Mouse (Mus musculus) cerebellum, adult 2 months (tissue): Measurements from ENCODE around the gene Traf6. TPM values are rescaled to one million over a fixed set of nuclear protein-coding genes. Genes with fewer than 3 reads are reported as not detected.

Experiments
- DNase-seq, 2 experiments: peaks; one replicate each; pipeline ENCODE4 v3.0.0; 2021
- H3K27ac ChIP-seq: fragments of 200-500 bp; 2 replicates; pipeline ENCODE4 v1.5.1; 2012; ENCODE audit warnings: low read length, control low read depth, inconsistent platforms; ENCODE audit not compliant: insufficient read depth
- H3K27me3 ChIP-seq: fragments of 200-500 bp; 2 replicates; pipeline ENCODE4 v1.6.1; 2012; ENCODE audit warnings: inconsistent platforms, mild to moderate bottlenecking, low read length, moderate library complexity; ENCODE audit not compliant: control insufficient read depth, insufficient read depth
- H3K4me1 ChIP-seq: fragments of 200-500 bp; 2 replicates; pipeline ENCODE4 v1.6.1; 2011; ENCODE audit warnings: low read length; ENCODE audit not compliant: control insufficient read depth, insufficient read depth
- H3K4me3 ChIP-seq: fragments of 200-500 bp; replicated peaks from 2 replicates; pipeline ENCODE3; 2011; ENCODE audit warnings: mild to moderate bottlenecking, low read depth, low read length, control low read depth; ENCODE audit not compliant: insufficient read depth
- CTCF ChIP-seq: fragments of 200-500 bp; IDR thresholded peaks from 2 replicates; pipeline ENCODE4 v1.5.1; 2011; ENCODE audit warnings: low read depth, mild to moderate bottlenecking, control low read depth, low read length, moderate library complexity, borderline replicate concordance; ENCODE audit not compliant: insufficient read depth
- POLR2A ChIP-seq: fragments of 200-500 bp; IDR thresholded peaks from 2 replicates; pipeline ENCODE4 v1.6.1; 2011; ENCODE audit warnings: low read length, control low read depth, borderline replicate concordance; ENCODE audit not compliant: insufficient read depth
- WGBS: fragments of 180-500 bp; shearing (Covaris S2); methylation state at CpG from one replicate; pipeline ENCODE4 v1.1.7; 2018; 5-methylcytosine and 5-hydroxymethylcytosine counted together
- polyA plus RNA-seq: library from polyadenylated mRNA; depleted of rRNA; stranded (reverse); fragments of >200 nt; gene quantifications from 2 replicates; pipeline ENCODE4 v1.2.3, GENCODE M21; 2012

Traf6 gene
- polyA plus RNA-seq, 1 experiment = 12.2 TPM

- WGBS = 85% methylated on average over 3 of the region's 3 CpGs
- H3K4me1 ChIP-seq = no peaks in the 10 kb centered on the region
- H3K27ac ChIP-seq = no peak overlapping the region
- H3K27me3 ChIP-seq = no peaks in the 10 kb centered on the region
- TF ChIP-seq POLR2A (no peak), CTCF (no peak)
- DNase-seq = no peak
- no peak overlapping the region for H3K4me3 ChIP-seq
These were observed 33.4 kb downstream of the Traf6 start for GRCm38 (mm10) chr2:101711608-101712007.

DNA sequence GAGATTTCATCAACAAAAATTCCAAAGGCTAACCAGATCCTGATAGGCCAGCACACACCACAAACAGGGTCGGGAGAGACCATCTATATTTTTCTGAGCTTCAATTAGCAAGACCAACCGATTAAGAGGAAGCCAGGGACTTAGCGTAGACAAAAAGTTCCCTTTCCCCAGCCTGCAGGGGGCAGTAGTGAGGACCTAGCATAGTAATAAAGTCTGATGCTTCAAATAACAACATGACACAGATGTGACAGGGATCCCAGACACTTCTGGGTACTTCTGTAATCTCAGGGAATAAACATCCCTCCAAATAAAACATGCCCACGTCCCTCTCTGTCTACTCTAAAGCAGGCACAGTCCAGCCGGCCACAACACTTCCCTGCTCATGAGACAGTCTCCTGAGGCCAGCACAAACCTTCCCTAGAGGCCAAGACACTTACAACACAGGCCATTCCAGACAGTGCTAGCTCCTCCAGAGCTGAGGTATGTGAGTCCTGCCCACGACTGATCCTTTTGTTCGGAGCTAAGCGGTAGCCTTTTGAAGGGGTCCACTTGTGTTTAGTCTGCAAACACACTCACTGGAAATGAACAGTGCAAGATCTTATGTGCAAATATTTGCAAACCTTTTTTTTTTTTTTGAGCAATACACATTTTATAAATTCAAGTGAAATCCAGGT lies 37.6 kb downstream of the Traf6 start:
- no peak overlapping the region for H3K4me3 ChIP-seq
- WGBS = 81% methylated on average over 8 of the region's 8 CpGs
- TF ChIP-seq POLR2A (no peak), CTCF (0 out of 2 replicates have a peak, but pooled peaks have one; percentile 21)
- DNase-seq = no peak
- no peaks in the 10 kb centered on the region for H3K4me1 ChIP-seq
- H3K27me3 ChIP-seq = no peaks in the 10 kb centered on the region
- H3K27ac ChIP-seq = no peak overlapping the region

DNA sequence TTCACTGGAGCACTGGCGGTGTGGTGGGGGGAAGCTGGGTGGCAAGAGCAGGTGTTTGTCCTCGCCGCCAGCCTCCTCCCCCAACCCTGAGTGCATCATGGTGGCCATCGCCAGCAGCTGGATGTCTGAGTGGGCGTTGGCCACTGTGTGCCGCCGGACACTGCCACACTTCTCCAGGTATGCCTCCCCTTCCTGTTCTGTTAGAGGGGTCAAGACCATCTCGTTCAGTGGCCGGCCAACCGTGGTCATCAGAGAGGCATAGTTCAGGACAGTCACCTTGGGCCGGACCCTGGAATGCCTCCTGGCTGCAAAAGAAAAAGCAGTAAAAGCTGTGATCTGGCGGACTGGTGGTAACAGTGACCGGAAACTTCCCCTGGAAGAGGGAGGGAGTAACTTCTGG lies 38.9 kb downstream of the Traf6 start:
- 93% methylated on average over 13 of the region's 13 CpGs for WGBS
- Histone ChIP-seq H3K27ac (no peak overlapping the region), H3K4me3 (no peak overlapping the region), H3K4me1 (no peaks in the 10 kb centered on the region), H3K27me3 (no peaks in the 10 kb centered on the region)
- TF ChIP-seq CTCF (no peak), POLR2A (no peak)
- DNase-seq = no peak

- H3K4me3 ChIP-seq = no peak overlapping the region
- DNase-seq = no peak
- H3K27ac ChIP-seq = no peak overlapping the region
- no peaks in the 10 kb centered on the region for H3K4me1 ChIP-seq
- TF ChIP-seq CTCF (no peak), POLR2A (no peak)
- H3K27me3 ChIP-seq = no peaks in the 10 kb centered on the region
- WGBS = 86% methylated on average over 4 of the region's 4 CpGs
These were observed 43.6 kb downstream of the Traf6 start for GRCm38 (mm10) chr2:101721835-101722234.

DNA sequence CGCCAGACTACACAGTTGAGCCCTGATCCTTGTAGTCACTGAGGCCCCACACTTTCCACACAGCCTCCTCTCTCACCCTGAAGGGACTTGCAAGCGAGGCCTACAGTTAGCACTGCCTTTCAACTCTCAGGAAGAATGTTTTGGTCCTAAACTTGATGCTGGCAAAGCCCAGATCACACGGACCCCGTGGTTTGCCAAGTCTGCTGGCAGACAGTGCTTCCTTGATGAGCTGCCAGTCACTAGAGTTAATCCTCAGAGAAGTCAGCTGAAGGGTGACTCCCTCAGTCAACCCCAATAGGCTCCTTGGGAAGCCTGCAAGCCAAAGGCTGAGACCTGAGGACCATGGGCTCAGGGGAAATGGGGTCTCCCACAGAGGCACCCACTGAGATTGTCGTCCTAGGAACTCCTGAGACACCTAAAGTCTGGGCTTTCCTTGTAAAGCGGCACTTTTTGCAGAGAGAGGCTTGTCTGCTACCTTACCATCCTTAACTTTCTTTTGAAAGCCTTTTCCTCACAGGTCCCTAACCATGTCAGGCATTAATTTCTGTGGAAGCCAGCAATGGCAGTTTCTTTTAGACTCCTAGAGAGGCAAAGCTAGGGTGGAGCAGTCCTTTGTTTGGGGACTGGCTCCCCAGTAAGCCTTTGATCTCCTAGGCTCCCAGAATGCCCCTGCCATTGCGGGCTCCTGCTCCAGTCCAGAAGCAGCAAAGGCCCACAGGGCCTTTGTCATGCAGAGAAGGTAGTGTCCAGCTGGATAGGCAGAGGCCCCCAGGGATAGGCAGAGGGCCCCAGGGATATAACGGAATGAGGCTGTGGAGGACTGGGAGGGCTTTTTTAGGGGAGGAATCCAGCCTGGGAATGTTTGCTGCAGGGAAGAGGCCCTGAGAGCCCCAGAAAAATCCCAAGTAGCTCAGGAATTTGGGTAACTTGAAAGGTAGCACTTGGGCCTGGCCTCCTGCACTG lies 44.4 kb downstream of the Traf6 start:
- Histone ChIP-seq H3K4me1 (no peaks in the 10 kb centered on the region), H3K27ac (no peak overlapping the region), H3K4me3 (no peak overlapping the region), H3K27me3 (no peaks in the 10 kb centered on the region)
- no peak for TF ChIP-seq CTCF
- TF ChIP-seq POLR2A = no peak
- 52% methylated on average over 8 of the region's 8 CpGs for WGBS
- peak in 1 of 2 experiments; percentile 24 for DNase-seq

- TF ChIP-seq CTCF (no peak), POLR2A (no peak)
- DNase-seq = no peak
- Histone ChIP-seq H3K27me3 (no peaks in the 10 kb centered on the region), H3K27ac (no peak overlapping the region), H3K4me1 (no peaks in the 10 kb centered on the region), H3K4me3 (no peak overlapping the region)
- WGBS = 62% methylated on average over 10 of the region's 10 CpGs
These were observed 45.2 kb downstream of the Traf6 start for GRCm38 (mm10) chr2:101723333-101723881.

DNA sequence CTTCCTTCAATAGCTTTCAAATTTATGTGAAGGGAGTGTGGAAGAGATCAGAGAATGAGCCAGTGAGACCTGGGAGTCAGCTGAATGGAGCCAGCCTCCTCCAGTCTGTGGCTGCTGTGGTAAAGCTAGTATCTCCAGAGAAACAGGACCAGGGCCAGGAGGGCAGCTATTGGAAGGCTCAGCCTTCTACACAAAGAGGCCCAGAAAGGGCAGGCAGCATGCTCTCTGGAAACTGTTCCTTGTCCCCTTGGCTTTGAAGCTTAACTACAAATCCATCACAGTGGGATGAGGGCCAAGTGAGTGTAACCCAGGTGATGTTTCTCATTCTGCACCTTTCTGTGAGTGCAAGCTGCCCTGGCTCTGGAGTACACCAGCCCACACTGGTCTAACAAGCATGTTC lies 49.6 kb downstream of the Traf6 start:
- no peaks in the 10 kb centered on the region for H3K27me3 ChIP-seq
- no peak overlapping the region for H3K4me3 ChIP-seq
- TF ChIP-seq POLR2A (no peak), CTCF (no peak)
- H3K4me1 ChIP-seq = no peaks in the 10 kb centered on the region
- H3K27ac ChIP-seq = no peak overlapping the region
- no peak for DNase-seq

- no peaks in the 10 kb centered on the region for H3K27me3 ChIP-seq
- H3K4me3 ChIP-seq = no peak overlapping the region
- 79% methylated on average over 1 of the region's 1 CpGs for WGBS
- no peaks in the 10 kb centered on the region for H3K4me1 ChIP-seq
- TF ChIP-seq CTCF (no peak), POLR2A (no peak)
- no peak overlapping the region for H3K27ac ChIP-seq
- no peak for DNase-seq
These were observed 51.2 kb downstream of the Traf6 start for GRCm38 (mm10) chr2:101729472-101729871.

DNA sequence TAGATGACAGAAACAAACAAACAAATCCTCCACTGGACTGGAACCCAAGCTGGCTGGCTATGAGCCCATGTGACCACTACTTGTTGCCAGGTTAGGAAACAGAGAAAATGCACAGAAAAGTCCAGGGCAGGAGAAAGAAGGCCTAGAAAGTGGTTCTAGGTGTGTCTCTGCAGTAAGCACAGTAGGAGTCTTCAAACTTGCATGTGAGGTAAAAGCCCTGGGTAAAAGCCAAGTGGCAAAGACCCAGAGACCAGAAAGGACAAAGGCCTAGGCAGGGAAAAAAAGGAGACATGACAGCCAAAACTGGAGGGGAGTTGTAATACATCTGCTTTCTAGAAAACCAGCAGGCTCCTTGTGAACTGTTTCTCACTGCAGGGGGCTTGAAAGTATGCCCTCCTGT lies 52.7 kb downstream of the Traf6 start:
- no peak for DNase-seq
- no peaks in the 10 kb centered on the region for H3K27me3 ChIP-seq
- no peak for TF ChIP-seq CTCF
- no peaks in the 10 kb centered on the region for H3K4me1 ChIP-seq
- no peak overlapping the region for H3K4me3 ChIP-seq
- no peak overlapping the region for H3K27ac ChIP-seq
